Mouse (Mus musculus) liver, embryonic 14.5 days (tissue): ENCODE results near the gene Mcm5. TPM values are rescaled to one million over a fixed set of nuclear protein-coding genes. Genes with fewer than 3 reads are reported as not detected.
A peak's percentile ranks its signal among the peaks of the same experiment; 100 is the strongest.

Experiments
- ATAC-seq: fragments of 200-750 bp; cut with Nextera tagmentation; 2 replicates; pipeline ENCODE4 v1.8.0; 2017; ENCODE audit warnings: moderate number of reproducible peaks, mild to moderate bottlenecking, moderate library complexity; ENCODE audit not compliant: insufficient read depth
- DNase-seq, 3 experiments: peaks; one replicate each; pipeline ENCODE4 v3.0.0-alpha.2; 2012 to 2013; ENCODE audit warnings: low read depth in 3 of 3, low spot score in 3 of 3
- H3K27ac ChIP-seq: fragments of 300-500 bp; sonication (generic); 2 replicates; pipeline ENCODE4 v1.5.1; 2014; ENCODE audit warnings: moderate library complexity, mild to moderate bottlenecking, control low read depth, inconsistent platforms
- H3K27me3 ChIP-seq: fragments of 300-500 bp; sonication (generic); 2 replicates; pipeline ENCODE4 v1.6.1; 2014; ENCODE audit warnings: mild to moderate bottlenecking, low read length, moderate library complexity; ENCODE audit not compliant: control insufficient read depth, insufficient read depth
- H3K36me3 ChIP-seq: fragments of 300-500 bp; sonication (generic); replicated peaks from 2 replicates; pipeline ENCODE4 v1.6.1; 2014; ENCODE audit warnings: low read depth; ENCODE audit not compliant: control insufficient read depth, insufficient read depth
- H3K4me1 ChIP-seq, 2 experiments: fragments of 200-500 bp in 1 of 2; fragments of 300-500 bp in 1 of 2; sonication (generic) in 1 of 2; replicated peaks; 2 replicates each; pipeline ENCODE4 v1.6.1; 2012 to 2014; ENCODE audit warnings: antibody characterized with exemption in 1 of 2, inconsistent platforms in 1 of 2, low read length in 1 of 2; ENCODE audit not compliant: control insufficient read depth in 2 of 2, insufficient read depth in 2 of 2
- H3K4me2 ChIP-seq: fragments of 300-500 bp; sonication (generic); 2 replicates; pipeline ENCODE4 v1.6.1; 2014; ENCODE audit warnings: low read depth, mild to moderate bottlenecking, control low read depth, moderate library complexity
- H3K4me3 ChIP-seq, 2 experiments: fragments of 200-500 bp in 1 of 2; fragments of 300-500 bp in 1 of 2; sonication (generic) in 1 of 2; 2 replicates each; pipeline ENCODE4 v1.5.1; 2012 to 2014; ENCODE audit warnings: low read depth in 2 of 2, low read length in 2 of 2, mild to moderate bottlenecking in 2 of 2, control low read depth in 1 of 2, inconsistent platforms in 1 of 2, moderate library complexity in 1 of 2; ENCODE audit not compliant: insufficient read depth in 1 of 2
- H3K9ac ChIP-seq: fragments of 300-500 bp; sonication (generic); replicated peaks from 2 replicates; pipeline ENCODE4 v1.6.1; 2014; ENCODE audit warnings: mild to moderate bottlenecking, control low read depth, moderate library complexity
- H3K9me3 ChIP-seq: fragments of 300-500 bp; sonication (generic); 2 replicates; pipeline ENCODE4 v1.6.1; 2016; ENCODE audit warnings: low read length, mixed read lengths; ENCODE audit not compliant: control insufficient read depth
- CTCF ChIP-seq: IDR thresholded peaks from 2 replicates; pipeline ENCODE4 v1.5.1; 2016; ENCODE audit warnings: antibody characterized with exemption, low read depth, control low read depth
- EP300 ChIP-seq: IDR thresholded peaks from 2 replicates; pipeline ENCODE4 v1.6.1; 2016; ENCODE audit warnings: antibody characterized with exemption, low read depth
- WGBS: fragments of 180-500 bp; shearing (Covaris S2); extraction: QIAGEN DNeasy Blood & Tissue Kit; methylation state at CpG from one replicate; pipeline ENCODE4 v1.1.7; 2014; ENCODE audit not compliant: insufficient replicate concordance; 5-methylcytosine and 5-hydroxymethylcytosine counted together
- polyA plus RNA-seq, 2 experiments: library from polyadenylated mRNA; depleted of rRNA in 1 of 2; stranded (reverse) in 1 of 2; unstranded in 1 of 2; fragments of >200 nt; fragmentation: Nextera tagmentation in 1 of 2; extraction: Ambion mirVana in 1 of 2; gene quantifications; 2 replicates each; pipeline versions ENCODE4 v1.2.1 to v1.2.3; 2012 to 2014

Gene Mcm5
- polyA plus RNA-seq, 2 experiments = 126 to 145 TPM

GRCm38 (mm10) chr8:75134603-75135391, 25.4 kb downstream of the Mcm5 start:
- no peak overlapping the region for H3K27ac ChIP-seq

GRCm38 (mm10) chr8:75135756-75136155, 26.4 kb downstream of the Mcm5 start:
- Histone ChIP-seq H3K36me3 (peaks cover 5% of the 10 kb centered on the region), H3K27ac (no peak overlapping the region), H3K27me3 (no peaks in the 10 kb centered on the region), H3K9me3 (no peaks in the 10 kb centered on the region), H3K4me2 (no peak overlapping the region), H3K4me1 (peaks cover 9 to 16% of the 10 kb centered on the region in 2 experiments), H3K9ac (no peak overlapping the region), H3K4me3 (no peak overlapping the region)
- TF ChIP-seq EP300 (no peak), CTCF (no peak)
- WGBS = 4% methylated on average over 1 of the region's 1 CpGs
- ATAC-seq (no peak), DNase-seq (no peak)

More at GRCm38 (mm10) chr8:75134603-75135391, 25.4 kb downstream of the Mcm5 start:
- no peak for TF ChIP-seq EP300
- TF ChIP-seq CTCF = no peak
- no peak for DNase-seq
- Histone ChIP-seq H3K27me3 (no peaks in the 10 kb centered on the region), H3K4me2 (no peak overlapping the region), H3K9ac (no peak overlapping the region), H3K9me3 (no peaks in the 10 kb centered on the region), H3K4me3 (no peak overlapping the region), H3K4me1 (peaks cover 9 to 16% of the 10 kb centered on the region in 2 experiments), H3K36me3 (peaks cover 12% of the 10 kb centered on the region)
- ATAC-seq = peak; percentile 36; the same call in 1 of the 2 replicates
- WGBS = 36% methylated on average over 2 of the region's 2 CpGs

GRCm38 (mm10) chr8:75136256-75136655, 26.9 kb downstream of the Mcm5 start:
- 11% methylated on average over 2 of the region's 2 CpGs for WGBS
- Histone ChIP-seq H3K9ac (no peak overlapping the region), H3K27me3 (no peaks in the 10 kb centered on the region), H3K36me3 (peaks cover 5% of the 10 kb centered on the region), H3K9me3 (no peaks in the 10 kb centered on the region), H3K27ac (no peak overlapping the region), H3K4me3 (no peak overlapping the region), H3K4me2 (no peak overlapping the region), H3K4me1 (peaks cover 9 to 16% of the 10 kb centered on the region in 2 experiments)
- DNase-seq = no peak
- TF ChIP-seq EP300 (no peak), CTCF (no peak)
- peak; percentile 32; the same call in 1 of the 2 replicates for ATAC-seq

GRCm38 (mm10) chr8:75137536-75137935, 28.2 kb downstream of the Mcm5 start:
- WGBS = 68% methylated on average over 3 of the region's 3 CpGs

GRCm38 (mm10) chr8:75150911-75151610, 41.7 kb downstream of the Mcm5 start:
- Histone ChIP-seq H3K9me3 (no peaks in the 10 kb centered on the region), H3K4me1 (no peaks in the 10 kb centered on the region), H3K27ac (no peak overlapping the region), H3K36me3 (no peaks in the 10 kb centered on the region), H3K27me3 (no peaks in the 10 kb centered on the region), H3K9ac (no peak overlapping the region), H3K4me3 (no peak overlapping the region), H3K4me2 (no peak overlapping the region)
- WGBS = 48% methylated on average over 5 of the region's 5 CpGs
- no peak for TF ChIP-seq EP300
- TF ChIP-seq CTCF = no peak
- DNase-seq (no peak), ATAC-seq (no peak)

More at GRCm38 (mm10) chr8:75137536-75137935, 28.2 kb downstream of the Mcm5 start:
- DNase-seq (no peak), ATAC-seq (no peak)
- Histone ChIP-seq H3K9ac (no peak overlapping the region), H3K4me1 (peaks cover 9 to 16% of the 10 kb centered on the region in 2 experiments), H3K9me3 (no peaks in the 10 kb centered on the region), H3K36me3 (peaks cover 3% of the 10 kb centered on the region), H3K4me3 (no peak overlapping the region), H3K27me3 (no peaks in the 10 kb centered on the region), H3K27ac (no peak overlapping the region), H3K4me2 (no peak overlapping the region)
- TF ChIP-seq CTCF (no peak), EP300 (no peak)
